Mouse (Mus musculus): ENCODE measurements at regions not wholly inside any gene's neighbourhood (a gene's known extent, or its start where the extent isn't known, plus 50 kb on each side); places are given as distances from the start of the nearest gene placed in this dataset.

- no peak for DNase-seq (ENCODE audit: extremely low spot score in 1 of 2, low spot score in 1 of 2)
These were observed 74.7 kb upstream of the Syt6 start for GRCm38 (mm10) chr3:103500366-103500765.

GRCm38 (mm10) chr3:103504160-103504559, 70.9 kb upstream of the Syt6 start:
- no peak for DNase-seq (ENCODE audit: extremely low spot score in 1 of 2, low spot score in 1 of 2)

- no peak for DNase-seq (ENCODE audit: extremely low spot score in 1 of 2, low spot score in 1 of 2)
These were observed 61.6 kb upstream of the Syt6 start for GRCm38 (mm10) chr3:103513411-103513810.

- DNase-seq (ENCODE audit: extremely low spot score in 1 of 2, low spot score in 1 of 2) = no peak
These were observed 61.0 kb upstream of the Syt6 start for GRCm38 (mm10) chr3:103514061-103514460.

GRCm38 (mm10) chr3:103515946-103516345, 59.1 kb upstream of the Syt6 start:
- DNase-seq (ENCODE audit: extremely low spot score in 1 of 2, low spot score in 1 of 2) = no peak

GRCm38 (mm10) chr3:103517376-103518304, 57.4 kb upstream of the Syt6 start:
- no peak for DNase-seq (ENCODE audit: extremely low spot score in 1 of 2, low spot score in 1 of 2)

GRCm38 (mm10) chr3:103518624-103519023, 56.4 kb upstream of the Syt6 start:
- DNase-seq (ENCODE audit: extremely low spot score in 1 of 2, low spot score in 1 of 2) = no peak

All from layer of hippocampus, postnatal 25 days (tissue).